Mouse (Mus musculus): Measurements from ENCODE around the gene Ntn1. TPM values are rescaled to one million over a fixed set of nuclear protein-coding genes. Genes with fewer than 3 reads are reported as not detected.

The Ntn1 gene
- polyA plus RNA-seq, 1 experiment = 14.1 TPM

GRCm38 (mm10) chr11:68385021-68385821 is 15.4 kb downstream of the Ntn1 start:
- WGBS = 1% methylated on average over 94 of the region's 94 CpGs
- no peak for DNase-seq (ENCODE audit: low read depth, low spot score)

GRCm38 (mm10) chr11:68384592-68385020 is 16.0 kb downstream of the Ntn1 start:
- 8% methylated on average over 27 of the region's 27 CpGs for WGBS
- DNase-seq (ENCODE audit: low read depth, low spot score) = no peak

- no peak for DNase-seq (ENCODE audit: low read depth, low spot score)
- 23% methylated on average over 12 of the region's 12 CpGs for WGBS
Observed at GRCm38 (mm10) chr11:68384131-68384530, 16.5 kb downstream of the Ntn1 start.

- no peak for DNase-seq (ENCODE audit: low read depth, low spot score)
- 31% methylated on average over 10 of the region's 10 CpGs for WGBS
Observed at GRCm38 (mm10) chr11:68383519-68383918, 17.1 kb downstream of the Ntn1 start.

- WGBS = 48% methylated on average over 1 of the region's 1 CpGs
Observed at GRCm38 (mm10) chr11:68381833-68382232, 18.8 kb downstream of the Ntn1 start.

GRCm38 (mm10) chr11:68381318-68381717 is 19.3 kb downstream of the Ntn1 start:
- no peak for DNase-seq (ENCODE audit: low read depth, low spot score)
- 76% methylated on average over 9 of the region's 9 CpGs for WGBS

More at GRCm38 (mm10) chr11:68381833-68382232, 18.8 kb downstream of the Ntn1 start:
- DNase-seq (ENCODE audit: low read depth, low spot score) = no peak

- no peak for DNase-seq (ENCODE audit: low read depth, low spot score)
- WGBS = 20% methylated on average over 16 of the region's 16 CpGs
Observed at GRCm38 (mm10) chr11:68378946-68379764, 21.5 kb downstream of the Ntn1 start.

GRCm38 (mm10) chr11:68378419-68378818 is 22.2 kb downstream of the Ntn1 start:
- 43% methylated on average over 5 of the region's 5 CpGs for WGBS
- no peak for DNase-seq (ENCODE audit: low read depth, low spot score)

GRCm38 (mm10) chr11:68373105-68373504 is 27.5 kb downstream of the Ntn1 start:
- DNase-seq (ENCODE audit: low read depth, low spot score) = no peak
- WGBS = 61% methylated on average over 10 of the region's 10 CpGs

GRCm38 (mm10) chr11:68371609-68372008 is 29.0 kb downstream of the Ntn1 start:
- no peak for DNase-seq (ENCODE audit: low read depth, low spot score)
- 73% methylated on average over 11 of the region's 11 CpGs for WGBS

GRCm38 (mm10) chr11:68356901-68357300 is 43.7 kb downstream of the Ntn1 start:
- DNase-seq (ENCODE audit: low read depth, low spot score) = no peak
- WGBS = 78% methylated on average over 8 of the region's 8 CpGs

GRCm38 (mm10) chr11:68355561-68355960 is 45.1 kb downstream of the Ntn1 start:
- 63% methylated on average over 8 of the region's 8 CpGs for WGBS

GRCm38 (mm10) chr11:68354848-68355247 is 45.8 kb downstream of the Ntn1 start:
- DNase-seq (ENCODE audit: low read depth, low spot score) = no peak
- 83% methylated on average over 3 of the region's 3 CpGs for whole genome bisulfite sequencing

More at GRCm38 (mm10) chr11:68355561-68355960, 45.1 kb downstream of the Ntn1 start:
- no peak for DNase-seq (ENCODE audit: low read depth, low spot score)

GRCm38 (mm10) chr11:68352236-68352635 is 48.4 kb downstream of the Ntn1 start:
- WGBS = 66% methylated on average over 6 of the region's 6 CpGs
- DNase-seq (ENCODE audit: low read depth, low spot score) = no peak

- 93% methylated on average over 12 of the region's 12 CpGs for WGBS
Observed at GRCm38 (mm10) chr11:68348851-68349250, 51.8 kb downstream of the Ntn1 start.

GRCm38 (mm10) chr11:68348083-68348482 is 52.5 kb downstream of the Ntn1 start:
- DNase-seq (ENCODE audit: low read depth, low spot score) = no peak
- 55% methylated on average over 6 of the region's 6 CpGs for WGBS

More at GRCm38 (mm10) chr11:68348851-68349250, 51.8 kb downstream of the Ntn1 start:
- no peak for DNase-seq (ENCODE audit: low read depth, low spot score)

- WGBS = 51% methylated on average over 5 of the region's 5 CpGs
- DNase-seq (ENCODE audit: low read depth, low spot score) = no peak
Observed at GRCm38 (mm10) chr11:68347508-68347907, 53.1 kb downstream of the Ntn1 start.

GRCm38 (mm10) chr11:68346099-68346498 is 54.5 kb downstream of the Ntn1 start:
- DNase-seq (ENCODE audit: low read depth, low spot score) = no peak
- 91% methylated on average over 5 of the region's 5 CpGs for WGBS

GRCm38 (mm10) chr11:68344221-68344620 is 56.4 kb downstream of the Ntn1 start:
- DNase-seq (ENCODE audit: low read depth, low spot score) = no peak

GRCm38 (mm10) chr11:68342761-68343160 is 57.9 kb downstream of the Ntn1 start:
- WGBS = 84% methylated on average over 5 of the region's 5 CpGs
- no peak for DNase-seq (ENCODE audit: low read depth, low spot score)

More at GRCm38 (mm10) chr11:68344221-68344620, 56.4 kb downstream of the Ntn1 start:
- WGBS = 46% methylated on average over 9 of the region's 9 CpGs

All from large intestine, adult 2 months (tissue).